Mouse (Mus musculus) layer of hippocampus, adult 6 months (tissue): ENCODE data around the gene Siah2. TPM values are rescaled to one million over a fixed set of nuclear protein-coding genes. Genes with fewer than 3 reads are reported as not detected.

Experiments
- long read RNA-seq, 2 experiments: library from polyadenylated mRNA; unstranded; transcript quantifications; one replicate each; pipeline ENCODE4 v2.0.0; 2019 to 2020
- polyA plus RNA-seq: library from polyadenylated mRNA; unstranded; fragments of <200 nt; fragmentation: Nextera tagmentation; gene quantifications from 2 replicates; pipeline ENCODE4 v1.2.3, GENCODE M21; 2021

Siah2 gene
- 1.3 and 1.6 TPM in 2 replicates for polyA plus RNA-seq
- long read RNA-seq, experiment 1, partial matches to known transcripts: 0 of 5 reads
- long read RNA-seq, experiment 1, other reads (novel, unspliced or antisense): 4 of 5 reads
- long read RNA-seq, experiment 2, transcript Siah2-201 (2 exons, 2,511 nt): major isoform, 6 of 8 reads
- long read RNA-seq, experiment 2, partial matches to known transcripts: 0 of 8 reads
- long read RNA-seq, experiment 2, other reads (novel, unspliced or antisense): 2 of 8 reads

DNA sequence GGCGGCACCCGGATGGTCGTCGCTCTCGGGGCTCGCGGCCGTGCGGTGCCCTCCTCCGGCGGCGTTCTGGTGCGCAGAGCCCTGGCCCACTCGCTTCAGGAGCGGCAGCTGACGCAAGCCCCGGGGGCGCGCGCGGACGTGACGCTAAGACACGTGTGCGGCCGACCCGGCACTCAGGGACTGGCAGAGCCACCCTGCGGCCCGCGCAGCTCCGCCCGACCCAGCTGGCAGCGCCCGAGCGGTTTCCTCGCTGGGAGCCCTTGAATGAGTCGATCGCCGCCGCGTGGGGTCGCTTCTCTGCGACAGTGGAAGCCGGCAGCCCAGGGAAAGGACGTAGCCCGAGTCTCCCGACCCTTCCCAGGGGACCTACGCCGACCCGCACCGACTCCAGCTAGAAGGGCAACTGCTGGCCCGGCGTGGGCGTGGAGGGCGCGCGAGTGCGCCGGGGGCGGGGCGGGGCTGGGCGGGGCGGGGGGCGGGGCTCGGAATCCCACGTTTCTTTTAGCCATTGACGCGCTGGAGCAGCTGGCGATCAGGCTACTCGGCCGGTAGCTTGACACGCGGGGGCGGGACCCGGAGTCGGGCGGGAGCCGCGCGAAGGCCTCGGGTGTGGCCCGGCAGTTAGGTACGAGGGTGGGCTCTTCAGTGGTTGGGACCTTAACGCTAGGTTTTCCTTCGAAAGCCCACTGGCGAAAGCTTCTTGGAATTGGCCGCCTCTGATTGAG lies at the start of gene Siah2:
Gene Siah2, minus strand, starts transcription at position 404 of the 725 bp plus-strand sequence.

DNA sequence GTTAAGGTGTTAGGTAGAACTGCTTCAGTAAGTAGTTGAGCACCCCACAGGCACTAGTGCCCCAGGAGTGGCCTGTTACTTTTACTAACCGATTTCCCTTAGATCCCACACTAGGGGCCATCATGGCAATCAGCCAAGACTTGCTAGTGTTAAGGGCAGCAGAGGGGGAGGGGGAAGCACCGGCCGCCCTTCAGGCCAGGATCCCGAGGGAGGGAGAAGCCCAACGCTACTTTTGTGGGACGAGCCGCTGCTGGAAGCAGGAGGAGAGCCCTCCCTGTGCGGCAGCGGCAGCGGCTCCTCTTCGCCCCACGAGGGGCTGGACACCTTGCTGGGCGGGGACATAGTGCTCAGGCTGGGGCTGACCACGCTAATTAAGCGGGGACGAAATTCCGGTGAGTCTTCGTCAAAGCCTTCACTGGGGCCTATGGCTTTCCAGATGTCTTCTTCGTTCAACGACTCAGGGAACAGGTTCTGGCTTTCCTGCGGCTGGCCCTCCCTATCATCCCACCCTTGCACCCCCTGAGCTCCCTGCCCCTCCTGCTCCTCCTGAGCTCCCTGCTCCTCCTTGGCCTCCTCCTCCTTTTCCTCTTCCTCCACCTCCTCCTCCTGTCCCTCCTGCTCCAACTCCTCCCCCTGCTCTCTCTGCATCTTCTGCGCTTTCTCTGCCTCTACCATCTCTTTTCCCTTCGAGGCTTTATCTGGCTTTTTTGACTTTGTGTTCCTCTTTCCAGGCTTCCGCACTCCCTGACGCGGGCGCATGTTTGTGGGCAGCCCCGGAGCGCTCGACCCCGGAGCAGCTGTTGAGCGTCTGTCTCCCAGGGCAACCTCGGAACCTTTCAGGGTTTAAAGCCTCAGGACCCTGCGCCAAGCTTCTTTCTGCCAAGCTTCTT lies 55.5 kb downstream of the Siah2 start, which contains the start of gene Erich6:
Gene Erich6, minus strand, starts transcription at position 802 of the 890 bp plus-strand sequence.

Other genes starting within 250 kb of the Siah2 start
- gene Eif2a, start 166.6 kb downstream of the Siah2 start, polyA plus RNA-seq: 44.5 and 46.2 TPM in 2 replicates
- gene Serp1, start 166.5 kb downstream of the Siah2 start, polyA plus RNA-seq: 32.6 and 37.9 TPM in 2 replicates
- gene Selenot, start 115.8 kb downstream of the Siah2 start, polyA plus RNA-seq: 32.5 and 32.7 TPM in 2 replicates
- gene Erich6, start 55.2 kb downstream of the Siah2 start, polyA plus RNA-seq: 0.10 TPM in 2 replicates
- gene Mindy4b-ps, start 129.9 kb upstream of the Siah2 start, polyA plus RNA-seq: 0.35 and 0.68 TPM in 2 replicates
- gene Clrn1, start 192.9 kb upstream of the Siah2 start, polyA plus RNA-seq: 0.80 and 1.8 TPM in 2 replicates